ENCODE assay signal across 10 mouse cellular contexts in the genomic region with DNA sequence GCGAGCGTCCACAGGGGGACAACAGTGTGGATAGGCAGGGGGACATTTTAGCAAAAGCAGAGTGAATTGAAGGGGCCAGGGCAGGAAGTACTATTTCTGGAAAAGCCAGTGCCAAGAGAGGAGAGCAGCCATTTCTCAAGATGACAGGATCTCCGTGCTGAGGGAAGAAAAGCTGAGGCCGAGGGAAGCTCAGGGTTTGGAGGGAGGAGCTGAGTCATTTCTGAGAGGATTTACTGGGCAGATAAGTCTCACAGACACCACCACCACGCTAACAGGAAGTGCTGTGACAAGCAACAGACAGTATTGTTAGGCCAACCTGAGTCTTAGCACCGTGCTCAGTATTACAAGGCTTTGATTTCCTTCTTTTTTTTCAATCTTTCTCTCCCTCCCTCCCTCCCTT.
DNase-seq lines count a peak whose midpoint lies in the region; ATAC-seq and TF ChIP-seq lines count a peak whose summit lies in the region.
"Had no signal": no experiment of that assay in that cellular context is flagged by ENCODE, and none has a peak within 500 bp of the region (broad histone marks: within the 10 kb centered on the region; RNA-seq: fewer than 3 reads in every experiment).

No protein-coding gene starts in this region.

- H3K4me3 ChIP-seq in forebrain, embryonic 13.5 days = no peak overlapping the region
- no peak overlapping the region for H3K4me3 ChIP-seq in forebrain, embryonic 16.5 days (replicated peaks; ENCODE audit: low read length)
- no peak overlapping the region for H3K4me3 ChIP-seq in embryonic fibroblast, embryonic 13.5 days (ENCODE audit: insufficient read depth, low read length)
- no peak overlapping the region for H3K4me3 ChIP-seq in limb, embryonic 14.5 days (replicated peaks; ENCODE audit: low read length)
- H3K4me3 ChIP-seq: neural tube, embryonic 12.5 days had no signal

- no peak for TF ChIP-seq CTCF in embryonic fibroblast, embryonic 13.5 days (IDR thresholded peaks at IDR 0.05; ENCODE audit: borderline replicate concordance, insufficient read depth, low read length)

- H3K4me1 ChIP-seq in forebrain, embryonic 13.5 days = peaks cover 13% of the 10 kb centered on the region
- peaks cover 5% of the 10 kb centered on the region; the same call in 1 of the 2 replicates for H3K4me1 ChIP-seq in forebrain, embryonic 16.5 days (replicated peaks; ENCODE audit: control insufficient read depth, insufficient read depth, low read length)
- H3K4me1 ChIP-seq in embryonic fibroblast, embryonic 13.5 days (ENCODE audit: control insufficient read depth, insufficient read depth, low read length) = peaks cover 10% of the 10 kb centered on the region
- peaks cover 13% of the 10 kb centered on the region for H3K4me1 ChIP-seq in limb, embryonic 14.5 days (ENCODE audit: control insufficient read depth, insufficient read depth, low read length)

- intact Hi-C loops in left cerebral cortex, postnatal 10 days (cut with DNase I) = no loop called here

- H3K27ac ChIP-seq in forebrain, embryonic 13.5 days = peak overlapping the region; percentile 40
- H3K27ac ChIP-seq in forebrain, embryonic 16.5 days (ENCODE audit: low read length) = no peak overlapping the region
- peak overlapping the region; percentile 70 for H3K27ac ChIP-seq in embryonic fibroblast, embryonic 13.5 days (ENCODE audit: insufficient read depth, low read length)
- peak overlapping the region; percentile 6; the same call in 1 of the 2 replicates for H3K27ac ChIP-seq in limb, embryonic 14.5 days (replicated peaks; ENCODE audit: low read depth, low read length)
- H3K27ac ChIP-seq: neural tube, embryonic 12.5 days had no signal

- peak; percentile 10 for DNase-seq in 3T3-L1 (ENCODE audit: low read depth, low spot score)
- no peak for DNase-seq in limb, embryonic 14.5 days (ENCODE audit: low spot score)
- no peak for DNase-seq in urinary bladder, adult 18-20 months (ENCODE audit: low spot score in 2 of 2)
- no peak for DNase-seq in left cerebral cortex, postnatal 10 days (ENCODE audit: extremely low spot score in 1 of 2, low spot score in 2 of 2)
- DNase-seq: cerebellum, postnatal 14 days had no signal

- no peak overlapping the region for H3K9ac ChIP-seq in forebrain, embryonic 13.5 days
- H3K9ac ChIP-seq in forebrain, embryonic 16.5 days (replicated peaks; ENCODE audit: low read depth, low read length) = no peak overlapping the region
- no peak overlapping the region for H3K9ac ChIP-seq in limb, embryonic 14.5 days (ENCODE audit: low read depth, low read length, severe bottlenecking)
- H3K9ac ChIP-seq: neural tube, embryonic 12.5 days had no signal

- H3K9me3 ChIP-seq in forebrain, embryonic 13.5 days (replicated peaks) = no peaks in the 10 kb centered on the region
- H3K9me3 ChIP-seq in forebrain, embryonic 16.5 days (ENCODE audit: control insufficient read depth, low read length) = no peaks in the 10 kb centered on the region
- no peaks in the 10 kb centered on the region for H3K9me3 ChIP-seq in limb, embryonic 14.5 days (ENCODE audit: control insufficient read depth, low read length)
- H3K9me3 ChIP-seq: neural tube, embryonic 12.5 days had no signal

- H3K4me2 ChIP-seq in forebrain, embryonic 13.5 days = no peak overlapping the region
- no peak overlapping the region for H3K4me2 ChIP-seq in forebrain, embryonic 16.5 days (ENCODE audit: low read length)
- H3K4me2 ChIP-seq in limb, embryonic 14.5 days (replicated peaks; ENCODE audit: low read depth, low read length, severe bottlenecking) = no peak overlapping the region
- H3K4me2 ChIP-seq: neural tube, embryonic 12.5 days had no signal

- no peak for TF ChIP-seq POLR2A in embryonic fibroblast, embryonic 13.5 days (IDR thresholded peaks at IDR 0.05; ENCODE audit: low read depth, low read length)
- no peak for TF ChIP-seq POLR2A in limb, embryonic 14.5 days (IDR thresholded peaks at IDR 0.05; ENCODE audit: borderline replicate concordance, extremely low read depth, insufficient read depth, insufficient read length)

- no peak for ATAC-seq in forebrain, embryonic 13.5 days
- ATAC-seq in forebrain, embryonic 16.5 days = no peak
- ATAC-seq in limb, embryonic 14.5 days (ENCODE audit: low FRiP score, low read depth) = no peak
- no peak for ATAC-seq in monocyte, adult 5-6 weeks (replicated peaks; ENCODE audit: insufficient number of reproducible peaks, low FRiP score, low TSS enrichment, poor library complexity, severe bottlenecking)

- peaks cover 6% of the 10 kb centered on the region for H3K36me3 ChIP-seq in forebrain, embryonic 13.5 days (ENCODE audit: poor library complexity, severe bottlenecking)
- H3K36me3 ChIP-seq in forebrain, embryonic 16.5 days (ENCODE audit: control insufficient read depth, insufficient read depth) = no peaks in the 10 kb centered on the region; the same call in 1 of the 2 replicates
- H3K36me3 ChIP-seq in limb, embryonic 14.5 days (ENCODE audit: control insufficient read depth, insufficient read depth, low read length) = peaks cover 19% of the 10 kb centered on the region

- WGBS in forebrain, embryonic 13.5 days = 61% methylated on average over 6 of the region's 6 CpGs
- WGBS in forebrain, embryonic 16.5 days = 67% methylated on average over 6 of the region's 6 CpGs
- 54% methylated on average over 6 of the region's 6 CpGs for WGBS in limb, embryonic 14.5 days

- no peaks in the 10 kb centered on the region for H3K27me3 ChIP-seq in forebrain, embryonic 13.5 days
- no peaks in the 10 kb centered on the region; the same call in 1 of the 2 replicates for H3K27me3 ChIP-seq in forebrain, embryonic 16.5 days (replicated peaks; ENCODE audit: control insufficient read depth, insufficient read depth, low read length)
- H3K27me3 ChIP-seq in limb, embryonic 14.5 days (ENCODE audit: control insufficient read depth, insufficient read depth, low read length) = no peaks in the 10 kb centered on the region
- H3K27me3 ChIP-seq: neural tube, embryonic 12.5 days had no signal
